Mouse (Mus musculus): Measurements from ENCODE around the gene Olfr1324. TPM values are rescaled to one million over a fixed set of nuclear protein-coding genes. Genes with fewer than 3 reads are reported as not detected.
"Not testable (repeated sequence)": the region's sequence is repeated elsewhere in the genome, so short reads cannot be mapped to it uniquely, and the experiment has no call there.

Gene Olfr1324
- total and polyA plus RNA-seq, 2 experiments from 2014 or later = not detected

- Histone ChIP-seq H3K4me1 (ENCODE audit: control insufficient read depth, insufficient read depth) (no peaks in the 10 kb centered on the region), H3K9me3 (replicated peaks; ENCODE audit: control insufficient read depth, low read length) (no peaks in the 10 kb centered on the region), H3K36me3 (replicated peaks; ENCODE audit: control insufficient read depth, insufficient read depth, low read length) (no peaks in the 10 kb centered on the region), H3K27ac (ENCODE audit: low read depth) (no peak overlapping the region), H3K4me3 (ENCODE audit: low read depth, low read length) (no peak overlapping the region), H3K4me2 (ENCODE audit: low read depth, low read length) (no peak overlapping the region), H3K9ac (replicated peaks; ENCODE audit: low read depth, low read length) (no peak overlapping the region), H3K27me3 (ENCODE audit: control insufficient read depth, insufficient read depth, low read length) (no peaks in the 10 kb centered on the region)
- WGBS = 46% methylated on average over 2 of the region's 2 CpGs
- DNase-seq (ENCODE audit: low spot score) = no peak
- ATAC-seq (ENCODE audit: insufficient read depth, low read depth) = no peak
- no peak for TF ChIP-seq CTCF (IDR thresholded peaks at IDR 0.05; ENCODE audit: low read depth)
- TF ChIP-seq EP300 (IDR thresholded peaks at IDR 0.05; ENCODE audit: low read depth) = no peak
These were observed 478 bp downstream of the Olfr1324 start for GRCm38 (mm10) chrX:50427712-50428328.

- DNase-seq (ENCODE audit: low spot score) (no peak), ATAC-seq (ENCODE audit: insufficient read depth, low read depth) (no peak)
- Histone ChIP-seq H3K27me3 (ENCODE audit: control insufficient read depth, insufficient read depth, low read length) (no peaks in the 10 kb centered on the region), H3K27ac (ENCODE audit: low read depth) (no peak overlapping the region), H3K9me3 (replicated peaks; ENCODE audit: control insufficient read depth, low read length) (no peaks in the 10 kb centered on the region), H3K9ac (replicated peaks; ENCODE audit: low read depth, low read length) (no peak overlapping the region), H3K4me2 (ENCODE audit: low read depth, low read length) (no peak overlapping the region), H3K36me3 (replicated peaks; ENCODE audit: control insufficient read depth, insufficient read depth, low read length) (no peaks in the 10 kb centered on the region), H3K4me1 (ENCODE audit: control insufficient read depth, insufficient read depth) (no peaks in the 10 kb centered on the region), H3K4me3 (ENCODE audit: low read depth, low read length) (no peak overlapping the region)
- no peak for TF ChIP-seq EP300 (IDR thresholded peaks at IDR 0.05; ENCODE audit: low read depth)
- no peak for TF ChIP-seq CTCF (IDR thresholded peaks at IDR 0.05; ENCODE audit: low read depth)
- 69% methylated on average over 3 of the region's 3 CpGs for WGBS
These were observed 2.3 kb downstream of the Olfr1324 start for GRCm38 (mm10) chrX:50425899-50426436.

GRCm38 (mm10) chrX:50410361-50410760 is 17.9 kb downstream of the Olfr1324 start:
- not testable (repeated sequence) for H3K27me3 ChIP-seq (ENCODE audit: control insufficient read depth, insufficient read depth, low read length); DNase-seq (ENCODE audit: low spot score); H3K27ac ChIP-seq (ENCODE audit: low read depth); H3K4me1 ChIP-seq (ENCODE audit: control insufficient read depth, insufficient read depth); H3K9ac ChIP-seq (replicated peaks; ENCODE audit: low read depth, low read length); H3K36me3 ChIP-seq (replicated peaks; ENCODE audit: control insufficient read depth, insufficient read depth, low read length); ATAC-seq (ENCODE audit: insufficient read depth, low read depth); H3K9me3 ChIP-seq (replicated peaks; ENCODE audit: control insufficient read depth, low read length); H3K4me2 ChIP-seq (ENCODE audit: low read depth, low read length); H3K4me3 ChIP-seq (ENCODE audit: low read depth, low read length)
- 65% methylated on average over 8 of the region's 8 CpGs for WGBS

GRCm38 (mm10) chrX:50390616-50391015 is 37.7 kb downstream of the Olfr1324 start:
- H3K36me3 ChIP-seq (replicated peaks; ENCODE audit: control insufficient read depth, insufficient read depth, low read length); H3K4me2 ChIP-seq (ENCODE audit: low read depth, low read length); H3K27me3 ChIP-seq (ENCODE audit: control insufficient read depth, insufficient read depth, low read length); H3K9ac ChIP-seq (replicated peaks; ENCODE audit: low read depth, low read length); H3K27ac ChIP-seq (ENCODE audit: low read depth); DNase-seq (ENCODE audit: low spot score); ATAC-seq (ENCODE audit: insufficient read depth, low read depth); H3K9me3 ChIP-seq (replicated peaks; ENCODE audit: control insufficient read depth, low read length); H3K4me3 ChIP-seq (ENCODE audit: low read depth, low read length); H3K4me1 ChIP-seq (ENCODE audit: control insufficient read depth, insufficient read depth): not testable (repeated sequence)
- 71% methylated on average over 3 of the region's 4 CpGs for WGBS

DNA sequence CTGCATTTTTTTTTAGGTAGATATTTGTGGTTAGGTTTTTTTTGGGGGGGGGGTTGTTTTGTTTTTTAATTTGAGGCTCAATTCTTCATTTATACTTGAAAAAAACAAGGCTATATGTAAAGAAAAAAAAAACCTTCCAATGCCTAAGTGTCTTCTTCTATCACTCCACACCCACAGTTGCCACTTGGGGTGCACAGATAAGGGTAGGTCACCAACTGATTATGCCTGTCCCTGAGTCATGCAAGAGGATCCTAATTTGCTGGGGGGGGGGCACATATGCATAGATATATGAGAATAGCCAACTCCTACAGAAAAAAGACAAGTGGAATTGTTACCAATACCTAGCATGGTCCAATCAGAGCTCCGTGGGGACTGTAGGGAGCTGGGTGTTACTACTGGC is 53.3 kb downstream of the Olfr1324 start:
- no peaks in the 10 kb centered on the region; the same call in 1 of the 2 replicates for H3K9me3 ChIP-seq (replicated peaks; ENCODE audit: control insufficient read depth, low read length)
- no peak for ATAC-seq (ENCODE audit: insufficient read depth, low read depth)
- H3K4me3 ChIP-seq (ENCODE audit: low read depth, low read length) = no peak overlapping the region
- H3K27ac ChIP-seq (ENCODE audit: low read depth) = no peak overlapping the region
- no peak overlapping the region for H3K4me2 ChIP-seq (ENCODE audit: low read depth, low read length)
- no peaks in the 10 kb centered on the region for H3K36me3 ChIP-seq (replicated peaks; ENCODE audit: control insufficient read depth, insufficient read depth, low read length)
- no peaks in the 10 kb centered on the region for H3K4me1 ChIP-seq (ENCODE audit: control insufficient read depth, insufficient read depth)
- no peak for DNase-seq (ENCODE audit: low spot score)
- WGBS = 79% methylated on average over 1 of the region's 1 CpGs
- no peaks in the 10 kb centered on the region for H3K27me3 ChIP-seq (ENCODE audit: control insufficient read depth, insufficient read depth, low read length)
- no peak for TF ChIP-seq EP300 (IDR thresholded peaks at IDR 0.05; ENCODE audit: low read depth)
- no peak for TF ChIP-seq CTCF (IDR thresholded peaks at IDR 0.05; ENCODE audit: low read depth)
- H3K9ac ChIP-seq (replicated peaks; ENCODE audit: low read depth, low read length) = no peak overlapping the region

Data from heart, postnatal 0 days (tissue).